Mouse (Mus musculus): ENCODE data around the gene Tnfsf8.

Gene Tnfsf8

DNA sequence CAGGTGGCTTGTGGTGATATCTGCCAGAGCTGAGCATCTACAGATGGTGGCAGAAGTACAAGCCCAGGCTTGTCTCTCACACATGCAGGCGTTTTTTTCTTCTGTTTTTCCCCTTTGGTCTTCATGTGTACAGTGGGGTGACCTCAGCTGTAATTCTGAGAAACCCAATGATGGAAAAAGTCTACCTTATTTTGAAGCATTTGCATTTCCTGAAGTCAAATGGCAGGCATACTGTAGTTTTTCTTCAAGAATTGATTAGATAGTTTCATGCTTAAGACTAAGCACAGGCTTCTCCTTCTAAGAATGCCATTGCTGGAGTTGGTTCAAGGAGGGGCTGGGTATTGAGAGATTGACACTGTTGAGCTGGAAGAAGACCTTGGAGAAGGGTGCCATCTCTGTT lies 18.9 kb downstream of the Tnfsf8 start:
- DNase-seq (ENCODE audit: extremely low read depth, low read depth): no peak

DNA sequence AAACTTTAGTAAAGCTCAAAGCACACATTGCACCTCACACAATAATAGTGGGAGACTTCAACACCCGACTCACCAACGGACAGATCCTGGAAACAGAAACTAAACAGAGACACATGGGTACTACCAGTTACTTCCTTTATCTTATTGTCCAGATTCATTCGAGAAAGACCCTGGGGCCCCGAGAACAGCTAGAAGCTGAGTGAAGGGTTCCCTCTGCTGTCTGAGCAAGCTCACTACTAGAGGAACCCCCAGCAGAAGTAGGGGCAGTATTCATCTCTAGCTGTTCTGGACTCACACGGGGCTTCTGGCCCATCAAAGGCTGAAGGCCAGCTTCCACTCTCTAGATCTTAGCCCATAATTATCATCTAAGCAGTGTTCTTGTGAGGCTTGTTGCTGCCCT lies 20.7 kb downstream of the Tnfsf8 start:
- DNase-seq (ENCODE audit: extremely low read depth, low read depth): no peak

- DNase-seq (ENCODE audit: extremely low read depth, low read depth): no peak
Observed at GRCm38 (mm10) chr4:63823136-63823535, 38.0 kb downstream of the Tnfsf8 start.

GRCm38 (mm10) chr4:63817505-63817904 lies 43.6 kb downstream of the Tnfsf8 start:
- no peak for DNase-seq (ENCODE audit: extremely low read depth, low read depth)

DNA sequence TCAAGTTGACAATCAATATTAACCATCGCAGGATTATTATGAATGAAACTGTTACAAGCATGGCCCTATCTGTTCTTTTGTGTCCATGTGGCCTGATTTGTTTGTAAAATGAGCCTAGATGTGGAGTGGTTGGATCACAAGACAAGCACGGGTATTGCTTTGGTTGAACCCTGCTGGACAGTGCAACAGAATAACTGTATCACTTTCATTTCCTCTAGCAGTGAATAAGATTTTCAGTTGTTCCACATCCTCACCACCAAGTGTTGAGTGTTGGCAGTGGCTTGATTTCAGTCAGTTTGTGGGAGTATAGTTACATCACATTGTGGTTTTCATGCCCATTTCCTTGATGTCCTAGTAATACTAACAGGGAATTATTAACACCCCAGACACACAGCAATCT lies 45.5 kb downstream of the Tnfsf8 start:
- no peak for DNase-seq (ENCODE audit: extremely low read depth, low read depth)

- no peak for DNase-seq (ENCODE audit: extremely low read depth, low read depth)
Observed at GRCm38 (mm10) chr4:63798083-63798482, 63.1 kb downstream of the Tnfsf8 start.

- DNase-seq (ENCODE audit: extremely low read depth, low read depth): no peak
Observed at GRCm38 (mm10) chr4:63796527-63796926, 64.6 kb downstream of the Tnfsf8 start.

GRCm38 (mm10) chr4:63792328-63792727 lies 68.8 kb downstream of the Tnfsf8 start:
- no peak for DNase-seq (ENCODE audit: extremely low read depth, low read depth)

- DNase-seq (ENCODE audit: extremely low read depth, low read depth): no peak
Observed at GRCm38 (mm10) chr4:63785466-63785865, 75.7 kb downstream of the Tnfsf8 start.

- no peak for DNase-seq (ENCODE audit: extremely low read depth, low read depth)
Observed at GRCm38 (mm10) chr4:63783826-63784225, 77.3 kb downstream of the Tnfsf8 start.

GRCm38 (mm10) chr4:63782970-63783613 lies 78.1 kb downstream of the Tnfsf8 start:
- DNase-seq (ENCODE audit: extremely low read depth, low read depth): no peak

All from MEL-GATA-1-ER (cell line).